8 mouse cellular contexts compared by ENCODE assay signal in genomic region chr2:21958365-21958764, GRCm38 (mm10).
DNase-seq lines count a peak whose midpoint lies in the region; ATAC-seq lines count a peak whose summit lies in the region.

No protein-coding gene starts in this region.

- under 1% methylated on average over 3 of the region's 3 CpGs for WGBS in forebrain, embryonic 16.5 days
- WGBS in intestine, embryonic 15.5 days = 5% methylated on average over 3 of the region's 3 CpGs
- WGBS in limb, embryonic 13.5 days = 0% methylated on average over 3 of the region's 3 CpGs
- WGBS in neural tube, embryonic 15.5 days = 0% methylated on average over 3 of the region's 3 CpGs

- peak; percentile 87 for ATAC-seq in forebrain, embryonic 16.5 days
- ATAC-seq in intestine, embryonic 15.5 days = peak; percentile 75
- peak; percentile 78 for ATAC-seq in limb, embryonic 13.5 days (ENCODE audit: low FRiP score, low read depth)
- peak; percentile 80 for ATAC-seq in neural tube, embryonic 15.5 days (ENCODE audit: low FRiP score)

- H3K4me3 ChIP-seq in forebrain, embryonic 16.5 days (replicated peaks; ENCODE audit: low read length) = 0 out of 2 replicates have a peak overlapping the region, but pooled peaks have one; percentile 8
- no peak overlapping the region for H3K4me3 ChIP-seq in intestine, embryonic 15.5 days (replicated peaks)
- peak overlapping the region; percentile 15; the same call in 1 of the 2 replicates for H3K4me3 ChIP-seq in limb, embryonic 13.5 days
- no peak overlapping the region for H3K4me3 ChIP-seq in neural tube, embryonic 15.5 days (replicated peaks)

- H3K4me1 ChIP-seq in forebrain, embryonic 16.5 days (replicated peaks; ENCODE audit: control insufficient read depth, insufficient read depth, low read length) = peaks cover 17% of the 10 kb centered on the region
- H3K4me1 ChIP-seq in intestine, embryonic 15.5 days (replicated peaks) = no peaks in the 10 kb centered on the region
- H3K4me1 ChIP-seq in limb, embryonic 13.5 days = peaks cover 12% of the 10 kb centered on the region
- peaks cover 17% of the 10 kb centered on the region for H3K4me1 ChIP-seq in neural tube, embryonic 15.5 days

- H3K36me3 ChIP-seq in forebrain, embryonic 16.5 days (ENCODE audit: control insufficient read depth, insufficient read depth) = no peaks in the 10 kb centered on the region
- H3K36me3 ChIP-seq in intestine, embryonic 15.5 days = no peaks in the 10 kb centered on the region
- H3K36me3 ChIP-seq in limb, embryonic 13.5 days = no peaks in the 10 kb centered on the region
- no peaks in the 10 kb centered on the region for H3K36me3 ChIP-seq in neural tube, embryonic 15.5 days

- peak; percentile 50 to 64 for DNase-seq in right cerebral cortex, adult 2 months (ENCODE audit: low spot score in 2 of 2)
- no peak for DNase-seq in right cerebral cortex, postnatal 4 days
- peak; percentile 74 for DNase-seq in c-Kit-positive CD71-negative TER-119-negative erythroid progenitor cells, embryonic 14.5 days (ENCODE audit: low read depth)
- no peak for DNase-seq in spleen, adult 18-20 months

- no peaks in the 10 kb centered on the region for H3K27me3 ChIP-seq in forebrain, embryonic 16.5 days (replicated peaks; ENCODE audit: control insufficient read depth, insufficient read depth, low read length)
- H3K27me3 ChIP-seq in intestine, embryonic 15.5 days (replicated peaks) = no peaks in the 10 kb centered on the region
- no peaks in the 10 kb centered on the region for H3K27me3 ChIP-seq in limb, embryonic 13.5 days
- no peaks in the 10 kb centered on the region for H3K27me3 ChIP-seq in neural tube, embryonic 15.5 days (replicated peaks)

- H3K27ac ChIP-seq in forebrain, embryonic 16.5 days (ENCODE audit: low read length) = peak overlapping the region; percentile 81
- H3K27ac ChIP-seq in intestine, embryonic 15.5 days = no peak overlapping the region
- no peak overlapping the region for H3K27ac ChIP-seq in limb, embryonic 13.5 days
- H3K27ac ChIP-seq in neural tube, embryonic 15.5 days (replicated peaks) = 0 out of 2 replicates have a peak overlapping the region, but pooled peaks have one; percentile 33

- peak overlapping the region; percentile 37; the same call in 1 of the 2 replicates for H3K9ac ChIP-seq in forebrain, embryonic 16.5 days (replicated peaks; ENCODE audit: low read depth, low read length)
- H3K9ac ChIP-seq in intestine, embryonic 15.5 days = no peak overlapping the region
- no peak overlapping the region for H3K9ac ChIP-seq in limb, embryonic 13.5 days
- no peak overlapping the region for H3K9ac ChIP-seq in neural tube, embryonic 15.5 days (replicated peaks)

- H3K4me2 ChIP-seq in forebrain, embryonic 16.5 days (ENCODE audit: low read length) = peak overlapping the region; percentile 33
- peak overlapping the region; percentile 26; the same call in 1 of the 2 replicates for H3K4me2 ChIP-seq in intestine, embryonic 15.5 days (replicated peaks)
- H3K4me2 ChIP-seq in limb, embryonic 13.5 days (replicated peaks) = peak overlapping the region; percentile 47
- H3K4me2 ChIP-seq in neural tube, embryonic 15.5 days = peak overlapping the region; percentile 41

- no peaks in the 10 kb centered on the region for H3K9me3 ChIP-seq in forebrain, embryonic 16.5 days (ENCODE audit: control insufficient read depth, low read length)
- no peaks in the 10 kb centered on the region for H3K9me3 ChIP-seq in intestine, embryonic 15.5 days
- H3K9me3 ChIP-seq in limb, embryonic 13.5 days = no peaks in the 10 kb centered on the region
- H3K9me3 ChIP-seq in neural tube, embryonic 15.5 days (replicated peaks) = no peaks in the 10 kb centered on the region

Comparison
In these comparisons a context has a peak if more than half of its experiments do, and no peak if none do; other contexts are left out.
1. DNase-seq: peak in right cerebral cortex, adult 2 months (2 of 2) and c-Kit-positive CD71-negative TER-119-negative erythroid progenitor cells, embryonic 14.5 days (single experiment); none in right cerebral cortex, postnatal 4 days (single experiment) and spleen, adult 18-20 months (0 of 2).
2. H3K27ac ChIP-seq: peak in forebrain, embryonic 16.5 days (single experiment) and neural tube, embryonic 15.5 days (single experiment); none in intestine, embryonic 15.5 days (single experiment) and limb, embryonic 13.5 days (single experiment).
3. H3K4me3 ChIP-seq: peak in forebrain, embryonic 16.5 days (single experiment) and limb, embryonic 13.5 days (single experiment); none in intestine, embryonic 15.5 days (single experiment) and neural tube, embryonic 15.5 days (single experiment).
4. Peak in every context shown above with its lines, with median percentiles within 50 percentile points of each other: ATAC-seq and H3K4me2 ChIP-seq.